Mouse (Mus musculus) megakaryocyte, embryonic 14.5 days (primary cell): ENCODE measurements at regions not wholly inside any gene's neighbourhood (a gene's known extent, or its start where the extent isn't known, plus 50 kb on each side); places are given as distances from the start of the nearest gene placed in this dataset.
"Not testable (repeated sequence)": the region's sequence is repeated elsewhere in the genome, so short reads cannot be mapped to it uniquely, and the experiment has no call there.

Experiments used
- FLI1 ChIP-seq: IDR thresholded peaks from 2 replicates; pipeline ENCODE4 v1.6.1; 2012; ENCODE audit warnings: low read length, inconsistent platforms, mixed read lengths
- GATA1 ChIP-seq: IDR thresholded peaks from 3 replicates; pipeline ENCODE4 v1.6.1; 2012; ENCODE audit warnings: mixed read lengths, low read length, inconsistent platforms, borderline replicate concordance

DNA sequence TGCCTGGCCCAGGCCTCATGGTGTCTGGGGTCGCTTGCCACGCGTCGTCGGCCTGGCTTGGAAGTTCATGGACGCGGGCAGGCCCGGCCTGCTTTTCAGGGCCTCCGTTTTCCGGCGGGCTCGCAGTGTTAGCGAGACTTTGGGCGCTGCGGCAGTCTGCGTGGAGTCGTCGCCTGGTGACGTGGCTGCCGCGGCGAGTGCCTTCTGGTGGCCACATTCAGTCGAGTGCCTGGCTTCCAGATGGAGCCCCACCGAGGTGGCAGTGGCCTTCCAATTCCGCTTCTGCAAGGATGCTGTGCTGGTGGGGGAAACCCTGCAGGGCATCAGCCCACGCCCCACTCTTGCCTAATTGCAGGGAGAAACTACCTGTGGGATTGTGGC is 77.1 kb downstream of the Gm31371 start:
- TF ChIP-seq GATA1, FLI1: not testable (repeated sequence)
